Mouse (Mus musculus): Measurements from ENCODE around the gene Cbx4. TPM values are rescaled to one million over a fixed set of nuclear protein-coding genes. Genes with fewer than 3 reads are reported as not detected.
A peak's percentile ranks its signal among the peaks of the same experiment; 100 is the strongest.

Gene Cbx4
- polyA plus RNA-seq, 1 experiment from 2014 or later: 8.9 TPM

- Histone ChIP-seq H3K27me3 (ENCODE audit: insufficient read depth, poor library complexity, severe bottlenecking) (peaks cover 64% of the 10 kb centered on the region), H3K9me3 (no peaks in the 10 kb centered on the region), H3K36me3 (no peaks in the 10 kb centered on the region), H3K27ac (no peak overlapping the region), H3K4me3 (no peak overlapping the region), H3K4me1 (peaks cover 59% of the 10 kb centered on the region)
- DNase-seq (ENCODE audit: low spot score): no peak
- WGBS: 82% methylated on average over 6 of the region's 6 CpGs
Observed at GRCm38 (mm10) chr11:119124536-119124935, 38.5 kb upstream of the Cbx4 start.

GRCm38 (mm10) chr11:119123522-119124319 lies 37.7 kb upstream of the Cbx4 start:
- H3K36me3 ChIP-seq: no peaks in the 10 kb centered on the region
- no peak for DNase-seq (ENCODE audit: low spot score)
- H3K9me3 ChIP-seq: no peaks in the 10 kb centered on the region
- H3K4me1 ChIP-seq: peaks cover 57% of the 10 kb centered on the region
- no peak overlapping the region for H3K27ac ChIP-seq
- peaks cover 64% of the 10 kb centered on the region for H3K27me3 ChIP-seq (ENCODE audit: insufficient read depth, poor library complexity, severe bottlenecking)
- H3K4me3 ChIP-seq: no peak overlapping the region
- WGBS: 61% methylated on average over 5 of the region's 5 CpGs

- no peaks in the 10 kb centered on the region for H3K36me3 ChIP-seq
- H3K27me3 ChIP-seq (ENCODE audit: insufficient read depth, poor library complexity, severe bottlenecking): peaks cover 59% of the 10 kb centered on the region
- DNase-seq (ENCODE audit: low spot score): no peak
- no peak overlapping the region for H3K4me3 ChIP-seq
- peaks cover 53% of the 10 kb centered on the region for H3K4me1 ChIP-seq
- no peaks in the 10 kb centered on the region for H3K9me3 ChIP-seq
- no peak overlapping the region for H3K27ac ChIP-seq
- 79% methylated on average over 5 of the region's 5 CpGs for WGBS
Observed at GRCm38 (mm10) chr11:119122396-119122795, 36.4 kb upstream of the Cbx4 start.

DNA sequence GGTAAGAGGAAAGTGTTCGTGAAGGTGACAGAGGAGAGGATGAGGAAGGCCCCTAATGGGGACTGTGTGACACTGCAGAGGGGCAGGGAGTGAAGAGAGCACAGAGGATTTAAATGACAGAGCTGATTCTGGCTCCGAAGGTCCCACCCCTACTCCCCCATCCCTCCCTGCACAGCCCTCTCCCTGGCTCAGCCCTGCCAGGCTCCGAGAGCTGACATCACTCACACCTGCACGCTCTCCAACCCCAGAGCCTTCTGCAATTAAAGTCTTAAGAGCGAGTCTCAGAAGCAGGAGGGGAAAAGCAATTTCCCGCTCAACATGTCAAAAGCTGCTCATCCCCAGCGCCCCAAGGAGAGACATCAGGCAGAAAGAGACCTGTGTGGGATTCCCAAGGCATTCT lies 32.9 kb upstream of the Cbx4 start:
- 19% methylated on average over 7 of the region's 7 CpGs for WGBS
- H3K4me3 ChIP-seq: no peak overlapping the region
- H3K27ac ChIP-seq: peak overlapping the region; percentile 23
- H3K27me3 ChIP-seq (ENCODE audit: insufficient read depth, poor library complexity, severe bottlenecking): peaks cover 62% of the 10 kb centered on the region
- peaks cover 27% of the 10 kb centered on the region for H3K4me1 ChIP-seq
- no peaks in the 10 kb centered on the region for H3K36me3 ChIP-seq
- H3K9me3 ChIP-seq: no peaks in the 10 kb centered on the region
- DNase-seq (ENCODE audit: low spot score): no peak

- Histone ChIP-seq H3K27me3 (ENCODE audit: insufficient read depth, poor library complexity, severe bottlenecking) (peaks cover 61% of the 10 kb centered on the region), H3K4me1 (peaks cover 23% of the 10 kb centered on the region)
- WGBS: 54% methylated on average over 7 of the region's 7 CpGs
Observed at GRCm38 (mm10) chr11:119117945-119118344, 31.9 kb upstream of the Cbx4 start.

DNA sequence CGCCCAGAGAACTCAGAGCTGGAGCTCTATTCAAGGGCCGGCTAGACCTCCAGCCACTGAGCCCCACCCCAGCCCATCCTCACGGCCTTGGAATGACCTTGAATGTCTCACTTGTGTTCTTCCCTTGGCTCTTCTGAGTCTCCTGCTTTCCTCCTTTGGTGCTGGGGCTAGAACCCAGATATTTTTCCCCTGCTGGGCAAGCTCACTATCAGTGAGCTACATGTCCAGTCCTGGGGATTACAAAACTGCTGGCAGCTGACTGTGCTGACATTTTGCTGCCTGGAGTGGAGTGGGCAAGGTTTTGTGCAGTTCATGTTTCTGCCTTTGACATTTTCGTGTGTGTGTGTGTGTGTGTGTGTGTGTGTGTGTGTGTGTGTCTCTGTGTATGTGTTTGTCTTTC lies 31.0 kb upstream of the Cbx4 start:
- H3K9me3 ChIP-seq: no peaks in the 10 kb centered on the region
- peak overlapping the region; percentile 16; the same call in 1 of the 2 replicates for H3K27ac ChIP-seq
- no peak for DNase-seq (ENCODE audit: low spot score)
- H3K4me1 ChIP-seq: peaks cover 27% of the 10 kb centered on the region
- H3K27me3 ChIP-seq (ENCODE audit: insufficient read depth, poor library complexity, severe bottlenecking): peaks cover 62% of the 10 kb centered on the region
- WGBS: 60% methylated on average over 4 of the region's 4 CpGs
- H3K4me3 ChIP-seq: no peak overlapping the region
- no peaks in the 10 kb centered on the region for H3K36me3 ChIP-seq

More at GRCm38 (mm10) chr11:119117945-119118344, 31.9 kb upstream of the Cbx4 start:
- H3K36me3 ChIP-seq: no peaks in the 10 kb centered on the region
- no peaks in the 10 kb centered on the region for H3K9me3 ChIP-seq
- H3K4me3 ChIP-seq: no peak overlapping the region
- DNase-seq (ENCODE audit: low spot score): no peak
- peak overlapping the region; percentile 17; the same call in 1 of the 2 replicates for H3K27ac ChIP-seq

- no peak for DNase-seq (ENCODE audit: low spot score)
- H3K27ac ChIP-seq: no peak overlapping the region
- H3K9me3 ChIP-seq: no peaks in the 10 kb centered on the region
- peaks cover 64% of the 10 kb centered on the region for H3K27me3 ChIP-seq (ENCODE audit: insufficient read depth, poor library complexity, severe bottlenecking)
- peaks cover 15% of the 10 kb centered on the region for H3K4me1 ChIP-seq
- H3K36me3 ChIP-seq: no peaks in the 10 kb centered on the region
- H3K4me3 ChIP-seq: no peak overlapping the region
Observed at GRCm38 (mm10) chr11:119112721-119113120, 26.7 kb upstream of the Cbx4 start.

DNA sequence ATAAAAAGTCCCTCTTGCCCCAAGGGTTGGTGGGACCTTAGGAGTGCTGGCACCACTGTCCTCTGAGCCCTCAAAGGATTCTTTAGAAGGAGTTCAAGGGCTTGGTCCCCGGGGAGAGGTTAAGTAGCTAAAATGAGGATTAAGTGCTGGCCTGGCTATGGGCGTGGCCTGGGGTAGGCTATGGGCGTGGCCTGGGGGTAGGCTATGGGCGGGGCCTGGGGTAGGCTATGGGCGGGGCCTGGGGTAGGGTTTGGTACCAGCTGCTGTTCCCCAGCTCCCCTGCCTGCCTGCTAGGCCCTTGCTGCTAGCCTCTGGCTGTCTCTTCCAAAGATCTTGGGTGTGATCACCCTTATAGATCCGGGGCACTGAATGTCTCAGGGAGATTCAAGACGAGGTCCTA lies 25.3 kb upstream of the Cbx4 start:
- DNase-seq (ENCODE audit: low spot score): no peak
- peaks cover 74% of the 10 kb centered on the region for H3K27me3 ChIP-seq (ENCODE audit: insufficient read depth, poor library complexity, severe bottlenecking)
- 0 out of 2 replicates have a peak overlapping the region, but pooled peaks have one; percentile 10 for H3K27ac ChIP-seq
- H3K36me3 ChIP-seq: no peaks in the 10 kb centered on the region
- H3K9me3 ChIP-seq: no peaks in the 10 kb centered on the region
- no peak overlapping the region for H3K4me3 ChIP-seq
- H3K4me1 ChIP-seq: peaks cover 22% of the 10 kb centered on the region
- WGBS: 6% methylated on average over 7 of the region's 7 CpGs

DNA sequence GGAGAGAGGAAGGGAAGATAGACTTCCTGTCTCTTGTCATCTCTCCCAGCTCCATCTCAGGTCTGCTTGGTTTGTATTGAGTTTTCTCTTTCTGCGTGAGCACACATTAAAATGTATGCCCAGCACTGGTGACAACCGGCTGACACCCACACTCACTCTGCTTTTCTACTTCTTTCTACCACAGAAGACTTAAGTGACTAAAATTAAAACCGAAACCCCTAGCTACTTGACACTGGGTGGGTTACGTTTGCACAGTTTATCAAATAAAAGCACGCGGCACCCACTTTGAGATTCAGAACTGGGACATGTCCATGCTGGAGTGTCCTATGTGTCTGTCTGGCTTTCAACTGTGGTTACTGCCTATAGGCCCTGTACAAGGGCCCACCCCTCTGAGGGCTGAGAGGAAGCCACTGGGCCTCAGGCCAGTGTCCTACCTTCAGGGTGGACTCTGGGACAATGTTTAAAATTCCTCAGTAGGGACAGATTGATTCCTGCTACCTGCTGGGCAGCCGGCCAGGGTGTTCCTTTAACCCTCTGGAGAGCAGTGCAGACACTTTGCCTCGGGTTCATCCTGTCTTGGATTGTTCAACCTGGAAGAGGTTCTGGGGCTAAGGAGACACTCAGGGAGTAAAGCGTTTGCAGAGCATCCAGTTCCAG lies 23.5 kb upstream of the Cbx4 start:
- Histone ChIP-seq H3K4me3 (no peak overlapping the region), H3K9me3 (no peaks in the 10 kb centered on the region)
- 74% methylated on average over 9 of the region's 9 CpGs for WGBS

DNA sequence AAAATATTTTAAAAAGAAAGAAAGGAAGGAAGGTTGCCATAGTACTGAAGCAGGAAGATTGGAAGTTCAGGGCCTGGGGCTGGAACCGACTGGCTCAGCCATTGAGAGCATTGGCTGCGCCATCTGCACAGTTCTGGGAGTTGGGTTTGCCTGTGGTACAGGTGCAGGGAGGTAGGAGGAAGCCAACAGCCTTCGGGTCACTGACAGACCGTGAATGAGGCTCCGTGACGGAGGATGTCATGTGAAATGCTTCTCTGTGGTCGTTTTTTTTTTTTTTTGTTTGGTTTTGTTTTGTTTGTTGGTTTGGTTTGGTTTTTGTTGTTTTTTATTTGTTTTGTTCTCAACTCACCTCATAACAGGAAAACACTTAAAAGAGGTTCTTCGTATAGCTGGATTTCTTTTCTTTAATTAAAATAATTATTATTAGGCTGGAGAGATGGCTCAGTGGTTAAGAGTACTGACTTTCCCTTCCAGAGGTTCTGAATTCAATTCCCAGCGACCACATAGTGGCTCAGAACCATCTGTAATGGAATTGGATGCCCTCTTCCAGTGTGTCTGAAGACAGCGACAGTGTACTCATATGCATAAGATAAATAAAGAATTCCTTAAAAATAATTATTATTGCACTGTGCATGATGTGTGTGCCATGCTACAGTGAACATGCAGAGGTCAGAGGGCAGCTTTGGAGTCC lies 22.7 kb upstream of the Cbx4 start:
- H3K4me3 ChIP-seq: no peak overlapping the region
- peaks cover 34% of the 10 kb centered on the region for H3K4me1 ChIP-seq
- no peak for DNase-seq (ENCODE audit: low spot score)
- WGBS: 74% methylated on average over 10 of the region's 10 CpGs
- no peaks in the 10 kb centered on the region for H3K36me3 ChIP-seq
- H3K9me3 ChIP-seq: no peaks in the 10 kb centered on the region
- no peak overlapping the region for H3K27ac ChIP-seq
- peaks cover 52% of the 10 kb centered on the region for H3K27me3 ChIP-seq (ENCODE audit: insufficient read depth, poor library complexity, severe bottlenecking)

More for the DNA sequence above, 23.5 kb upstream of the Cbx4 start:
- Histone ChIP-seq H3K4me1 (peaks cover 34% of the 10 kb centered on the region), H3K27ac (no peak overlapping the region), H3K36me3 (no peaks in the 10 kb centered on the region), H3K27me3 (ENCODE audit: insufficient read depth, poor library complexity, severe bottlenecking) (peaks cover 59% of the 10 kb centered on the region)
- DNase-seq (ENCODE audit: low spot score): no peak

- no peaks in the 10 kb centered on the region for H3K9me3 ChIP-seq
- H3K4me3 ChIP-seq: no peak overlapping the region
- H3K27me3 ChIP-seq (ENCODE audit: insufficient read depth, poor library complexity, severe bottlenecking): peaks cover 28% of the 10 kb centered on the region
- peak overlapping the region; percentile 81 for H3K27ac ChIP-seq
- H3K4me1 ChIP-seq: peaks cover 29% of the 10 kb centered on the region
- 39% methylated on average over 6 of the region's 6 CpGs for WGBS
- DNase-seq (ENCODE audit: low spot score): no peak
- no peaks in the 10 kb centered on the region for H3K36me3 ChIP-seq
Observed at GRCm38 (mm10) chr11:119106289-119106688, 20.3 kb upstream of the Cbx4 start.

DNA sequence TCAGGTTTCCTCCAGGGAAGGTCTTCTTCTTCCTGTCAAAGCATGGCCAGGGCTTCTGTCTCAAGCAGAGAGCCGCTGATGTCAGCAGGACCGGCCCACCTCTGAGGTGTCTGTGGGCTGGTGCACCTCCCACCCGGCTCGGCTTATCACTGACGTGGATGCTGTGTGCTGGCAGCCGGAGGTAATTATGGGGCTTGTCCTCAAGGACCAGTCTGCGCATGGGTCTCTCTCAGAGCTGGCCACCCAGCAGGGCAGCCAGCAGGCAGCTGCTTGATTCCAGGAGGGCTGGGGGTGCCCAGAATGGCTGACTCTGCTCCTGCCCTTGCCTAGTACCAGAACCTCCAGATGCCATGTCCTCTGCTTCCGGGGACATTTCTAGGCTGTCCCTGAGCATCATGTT lies 19.7 kb upstream of the Cbx4 start:
- Histone ChIP-seq H3K4me3 (peak overlapping the region; percentile 20), H3K27me3 (ENCODE audit: insufficient read depth, poor library complexity, severe bottlenecking) (peaks cover 27% of the 10 kb centered on the region), H3K9me3 (no peaks in the 10 kb centered on the region), H3K4me1 (peaks cover 26% of the 10 kb centered on the region), H3K36me3 (no peaks in the 10 kb centered on the region), H3K27ac (peak overlapping the region; percentile 81)
- WGBS: 20% methylated on average over 8 of the region's 8 CpGs
- no peak for DNase-seq (ENCODE audit: low spot score)

DNA sequence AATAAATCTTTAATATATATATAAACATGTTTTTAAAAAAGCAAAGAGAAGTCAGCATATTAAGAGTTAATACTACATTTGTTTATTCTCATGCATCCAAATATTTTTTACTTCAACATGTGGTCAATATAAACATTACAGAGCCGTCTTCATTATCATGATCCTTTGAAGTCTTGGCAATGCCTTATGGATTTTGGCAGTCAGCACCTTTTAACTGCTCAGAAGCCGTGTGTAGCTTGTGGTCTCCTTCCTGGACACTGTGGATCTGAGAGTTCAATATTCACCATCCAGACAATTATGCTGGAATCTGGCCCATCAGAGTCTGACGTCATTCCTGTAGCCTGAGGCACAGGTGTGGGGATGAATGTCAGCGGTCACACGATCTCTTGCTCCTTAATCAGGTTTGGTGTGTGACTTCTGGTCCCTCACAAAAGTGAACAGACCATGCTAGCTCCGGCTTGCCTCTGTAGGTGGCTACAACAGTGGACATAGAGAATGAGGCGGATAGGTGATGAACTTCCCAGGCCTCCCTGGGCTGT lies 19.1 kb upstream of the Cbx4 start:
- Histone ChIP-seq H3K4me1 (peaks cover 26% of the 10 kb centered on the region), H3K27ac (no peak overlapping the region), H3K36me3 (no peaks in the 10 kb centered on the region), H3K27me3 (ENCODE audit: insufficient read depth, poor library complexity, severe bottlenecking) (peaks cover 23% of the 10 kb centered on the region), H3K4me3 (peak overlapping the region; percentile 20; the same call in 1 of the 2 replicates), H3K9me3 (no peaks in the 10 kb centered on the region)
- DNase-seq (ENCODE audit: low spot score): no peak
- 70% methylated on average over 7 of the region's 7 CpGs for WGBS
